Mouse (Mus musculus) midbrain, postnatal 0 days (tissue): Measurements from ENCODE around the gene Creb3l2. TPM values are rescaled to one million over a fixed set of nuclear protein-coding genes. Genes with fewer than 3 reads are reported as not detected.

Experiments
- ATAC-seq: fragments of 200-750 bp; cut with Nextera tagmentation; 2 replicates; pipeline ENCODE4 v1.8.0; 2017; ENCODE audit warnings: moderate number of reproducible peaks, mild to moderate bottlenecking, moderate TSS enrichment, moderate library complexity; ENCODE audit not compliant: low FRiP score
- DNase-seq: peaks from one replicate; pipeline ENCODE4 v3.0.0-alpha.2; 2015; ENCODE audit warnings: low spot score
- H3K27ac ChIP-seq: fragments of 300-500 bp; sonication (generic); 2 replicates; pipeline ENCODE4 v1.5.1; 2014; ENCODE audit warnings: low read depth, mild to moderate bottlenecking, low read length, mixed read lengths
- H3K27me3 ChIP-seq: fragments of 300-500 bp; sonication (generic); 2 replicates; pipeline ENCODE4 v1.6.1; 2014; ENCODE audit warnings: low read length, control low read depth, mixed read lengths; ENCODE audit not compliant: insufficient read depth
- H3K36me3 ChIP-seq: fragments of 300-500 bp; sonication (generic); 2 replicates; pipeline ENCODE4 v1.6.1; 2014; ENCODE audit warnings: low read length, control low read depth, mixed read lengths; ENCODE audit not compliant: insufficient read depth
- H3K4me1 ChIP-seq: fragments of 300-500 bp; sonication (generic); 2 replicates; pipeline ENCODE4 v1.6.1; 2014; ENCODE audit warnings: mild to moderate bottlenecking, control low read depth, antibody characterized with exemption, low read length, mixed read lengths; ENCODE audit not compliant: insufficient read depth
- H3K4me2 ChIP-seq: fragments of 300-500 bp; sonication (generic); 2 replicates; pipeline ENCODE4 v1.6.1; 2014; ENCODE audit warnings: low read depth, mild to moderate bottlenecking, low read length, mixed read lengths; ENCODE audit not compliant: poor library complexity, severe bottlenecking
- H3K4me3 ChIP-seq: fragments of 300-500 bp; sonication (generic); 2 replicates; pipeline ENCODE4 v1.5.1; 2014; ENCODE audit warnings: low read depth, mild to moderate bottlenecking, low read length, moderate library complexity
- H3K9ac ChIP-seq: fragments of 300-500 bp; sonication (generic); replicated peaks from 2 replicates; pipeline ENCODE4 v1.6.1; 2014; ENCODE audit warnings: mild to moderate bottlenecking, low read length, moderate library complexity, mixed read lengths; ENCODE audit not compliant: poor library complexity, severe bottlenecking
- H3K9me3 ChIP-seq: fragments of 300-500 bp; sonication (generic); 2 replicates; pipeline ENCODE4 v1.6.1; 2016; ENCODE audit warnings: low read length, control low read depth
- CTCF ChIP-seq: IDR thresholded peaks from 2 replicates; pipeline ENCODE4 v1.5.1; 2016; ENCODE audit warnings: antibody characterized with exemption, mild to moderate bottlenecking
- WGBS: fragments of 180-500 bp; shearing (Covaris S2); extraction: QIAGEN DNeasy Blood & Tissue Kit; methylation state at CpG from one replicate; pipeline ENCODE4 v1.1.7; 2014; 5-methylcytosine and 5-hydroxymethylcytosine counted together
- polyA plus RNA-seq: library from polyadenylated mRNA; unstranded; fragments of >200 nt; fragmentation: Nextera tagmentation; extraction: Ambion mirVana; gene quantifications from 2 replicates; pipeline ENCODE4 v1.2.1, GENCODE M21; 2015
- total RNA-seq: library from RNA; depleted of rRNA; stranded (reverse); fragments of >200 nt; gene quantifications from 2 replicates; pipeline ENCODE4 v1.2.3, GENCODE M21; 2014

Gene Creb3l2
- total and polyA plus RNA-seq, 2 experiments from 2014 or later, result 2.1 to 3.9 TPM

- no peaks in the 10 kb centered on the region; the same call in 1 of the 2 replicates for H3K4me1 ChIP-seq
- 66% methylated on average over 11 of the region's 11 CpGs for WGBS
- H3K27ac ChIP-seq, result no peak overlapping the region
- H3K9me3 ChIP-seq, result no peaks in the 10 kb centered on the region
- no peak overlapping the region for H3K9ac ChIP-seq
- H3K4me3 ChIP-seq, result no peak overlapping the region
- no peaks in the 10 kb centered on the region for H3K36me3 ChIP-seq
- no peak for ATAC-seq
- no peak for DNase-seq
- no peaks in the 10 kb centered on the region for H3K27me3 ChIP-seq
- H3K4me2 ChIP-seq, result no peak overlapping the region
- no peak for TF ChIP-seq CTCF
These were observed 13.9 kb downstream of the Creb3l2 start for GRCm38 (mm10) chr6:37428044-37428443.

DNA sequence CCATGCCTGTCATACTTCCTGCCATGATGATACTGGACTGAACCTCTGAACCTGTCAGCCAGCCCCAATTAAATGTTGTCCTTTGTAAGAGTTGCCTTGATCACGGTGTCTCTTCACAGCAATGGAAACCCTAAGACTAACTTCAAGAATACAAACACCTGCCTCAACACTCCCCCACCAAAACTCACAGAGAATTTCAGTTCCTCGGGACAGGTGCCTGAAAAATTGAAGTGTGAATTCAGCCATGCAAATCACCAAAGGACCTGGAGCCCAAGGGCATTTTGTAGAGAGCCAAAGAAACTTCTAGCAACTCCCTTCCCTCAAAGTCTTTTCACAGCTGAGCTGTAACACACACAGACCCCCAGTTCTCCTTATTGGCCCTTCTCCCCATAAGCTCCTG, 15.3 kb downstream of the Creb3l2 start:
- Histone ChIP-seq H3K27me3 (no peaks in the 10 kb centered on the region), H3K4me2 (no peak overlapping the region), H3K9me3 (no peaks in the 10 kb centered on the region), H3K4me1 (no peaks in the 10 kb centered on the region; the same call in 1 of the 2 replicates), H3K4me3 (no peak overlapping the region), H3K9ac (no peak overlapping the region), H3K36me3 (no peaks in the 10 kb centered on the region), H3K27ac (no peak overlapping the region)
- no peak for ATAC-seq
- DNase-seq, result no peak
- 90% methylated on average over 2 of the region's 2 CpGs for WGBS
- no peak for TF ChIP-seq CTCF

GRCm38 (mm10) chr6:37425833-37426232, 16.1 kb downstream of the Creb3l2 start:
- ATAC-seq, result no peak
- no peaks in the 10 kb centered on the region for H3K27me3 ChIP-seq
- no peaks in the 10 kb centered on the region; the same call in 1 of the 2 replicates for H3K4me1 ChIP-seq
- no peak for TF ChIP-seq CTCF
- WGBS, result 89% methylated on average over 3 of the region's 3 CpGs
- no peak overlapping the region for H3K4me2 ChIP-seq
- H3K4me3 ChIP-seq, result no peak overlapping the region
- H3K9ac ChIP-seq, result no peak overlapping the region
- DNase-seq, result no peak
- H3K9me3 ChIP-seq, result no peaks in the 10 kb centered on the region
- no peaks in the 10 kb centered on the region for H3K36me3 ChIP-seq
- no peak overlapping the region for H3K27ac ChIP-seq

- DNase-seq (no peak), ATAC-seq (no peak)
- Histone ChIP-seq H3K27ac (no peak overlapping the region), H3K27me3 (no peaks in the 10 kb centered on the region), H3K4me2 (no peak overlapping the region), H3K4me3 (no peak overlapping the region), H3K9me3 (no peaks in the 10 kb centered on the region), H3K36me3 (no peaks in the 10 kb centered on the region), H3K9ac (no peak overlapping the region), H3K4me1 (no peaks in the 10 kb centered on the region; the same call in 1 of the 2 replicates)
- 89% methylated on average over 3 of the region's 3 CpGs for WGBS
- no peak for TF ChIP-seq CTCF
These were observed 16.9 kb downstream of the Creb3l2 start for GRCm38 (mm10) chr6:37425075-37425474.

GRCm38 (mm10) chr6:37424374-37424773, 17.6 kb downstream of the Creb3l2 start:
- Histone ChIP-seq H3K4me3 (no peak overlapping the region), H3K9ac (no peak overlapping the region), H3K27me3 (no peaks in the 10 kb centered on the region), H3K27ac (no peak overlapping the region), H3K4me1 (no peaks in the 10 kb centered on the region), H3K4me2 (no peak overlapping the region), H3K9me3 (no peaks in the 10 kb centered on the region), H3K36me3 (no peaks in the 10 kb centered on the region)
- TF ChIP-seq CTCF, result no peak
- DNase-seq, result no peak
- ATAC-seq, result no peak
- 73% methylated on average over 7 of the region's 7 CpGs for WGBS

DNA sequence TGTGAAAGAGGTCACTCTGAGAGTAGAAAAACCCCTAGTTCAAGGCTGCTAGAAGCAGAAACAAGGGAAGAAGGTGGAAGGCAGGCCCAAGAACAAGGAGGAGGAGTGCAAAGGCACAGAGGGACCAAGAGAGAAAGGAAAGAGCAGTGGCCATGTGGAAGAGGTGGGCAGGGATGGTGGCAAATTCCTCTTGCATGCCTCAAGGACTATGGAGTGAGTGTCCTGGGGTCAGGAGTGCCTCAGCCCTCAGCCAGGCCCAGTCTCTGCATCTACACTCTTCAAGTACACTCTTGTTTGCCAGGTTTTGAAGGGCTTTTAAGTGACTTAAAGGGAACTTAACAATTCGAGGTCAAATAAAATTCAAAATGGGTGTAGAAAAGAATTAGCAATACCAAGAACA, 18.6 kb downstream of the Creb3l2 start:
- no peak for ATAC-seq
- no peak for DNase-seq
- WGBS, result 68% methylated on average over 1 of the region's 1 CpGs
- no peak for TF ChIP-seq CTCF
- Histone ChIP-seq H3K4me3 (no peak overlapping the region), H3K9ac (no peak overlapping the region), H3K9me3 (no peaks in the 10 kb centered on the region), H3K27ac (no peak overlapping the region), H3K4me1 (no peaks in the 10 kb centered on the region), H3K4me2 (no peak overlapping the region), H3K27me3 (no peaks in the 10 kb centered on the region), H3K36me3 (no peaks in the 10 kb centered on the region)
